Mouse (Mus musculus) layer of hippocampus, adult 18-20 months (tissue): ENCODE measurements at regions not wholly inside any gene's neighbourhood (a gene's known extent, or its start where the extent isn't known, plus 50 kb on each side); places are given as distances from the start of the nearest gene placed in this dataset.

Source experiments
- DNase-seq, 2 experiments: peaks; one replicate each; pipeline ENCODE4 v3.0.0; 2022; ENCODE audit warnings: low spot score in 2 of 2

- DNase-seq = peak; percentile 30 to 76
Observed at GRCm38 (mm10) chr2:107376891-107377290, 86.5 kb downstream of the Kcna4 start.

- peak; percentile 17 to 50 for DNase-seq
Observed at GRCm38 (mm10) chr2:107392821-107393220, 102.4 kb downstream of the Kcna4 start.

- peak; percentile 36 to 78 for DNase-seq
Observed at GRCm38 (mm10) chr2:107400471-107400870, 110.0 kb downstream of the Kcna4 start.
